Mouse (Mus musculus): Measurements from ENCODE around the gene Ttc39b. TPM values are rescaled to one million over a fixed set of nuclear protein-coding genes. Genes with fewer than 3 reads are reported as not detected.
A peak's percentile ranks its signal among the peaks of the same experiment; 100 is the strongest.

Ttc39b gene
- total RNA-seq (2021) = 10 to 100 TPM; 27.5 to 29.6 TPM

DNA sequence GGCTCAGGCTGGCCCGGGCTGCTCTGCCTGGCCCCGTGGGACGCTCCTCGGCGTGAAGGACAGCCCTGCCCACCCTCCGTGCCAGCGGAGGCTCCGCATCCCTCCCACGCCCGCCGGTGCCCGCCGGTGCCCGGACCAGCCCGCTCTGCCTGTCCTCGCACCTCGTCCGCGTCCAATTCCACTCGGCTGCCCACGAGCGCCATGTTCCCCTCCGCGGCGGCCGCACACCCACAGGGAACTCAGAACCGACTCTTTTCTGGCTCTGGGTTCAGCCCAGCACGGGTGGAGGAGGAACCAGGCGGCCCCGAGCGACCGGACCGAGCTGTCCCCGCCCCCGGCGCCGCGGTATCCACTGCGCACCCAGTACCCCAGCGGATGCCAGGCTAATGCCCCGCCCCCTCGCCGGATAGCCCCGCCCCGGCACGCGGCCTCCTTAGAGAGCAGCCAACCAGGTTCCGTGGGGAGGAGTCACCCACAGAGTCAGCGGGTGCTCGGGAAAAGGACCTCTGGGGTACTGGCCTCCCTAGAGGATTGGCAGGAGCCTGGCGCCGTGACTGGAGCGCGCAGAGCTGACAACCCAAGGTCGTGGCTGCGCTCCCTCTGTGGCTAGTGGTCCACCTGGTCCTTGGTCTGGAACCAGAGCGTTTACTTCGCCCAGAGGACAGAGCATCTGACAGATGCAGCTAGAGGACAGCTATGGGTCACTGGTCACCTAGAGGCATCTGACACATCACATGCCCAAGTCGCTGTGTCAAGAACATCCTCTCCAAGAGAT is at the start of gene Ttc39b:
Ttc39b (minus strand) TSS at position 346 of the 775 bp plus-strand sequence.
- intact Hi-C loops (cut with DNase I) = loop anchor here (5.0 kb wide), 1 partner anchor 62 kb away; no protein-coding TSS in a partner anchor
- peak; percentile 92 to 99 for DNase-seq (ENCODE audit: extremely low spot score in 1 of 2, low spot score in 2 of 2)

DNA sequence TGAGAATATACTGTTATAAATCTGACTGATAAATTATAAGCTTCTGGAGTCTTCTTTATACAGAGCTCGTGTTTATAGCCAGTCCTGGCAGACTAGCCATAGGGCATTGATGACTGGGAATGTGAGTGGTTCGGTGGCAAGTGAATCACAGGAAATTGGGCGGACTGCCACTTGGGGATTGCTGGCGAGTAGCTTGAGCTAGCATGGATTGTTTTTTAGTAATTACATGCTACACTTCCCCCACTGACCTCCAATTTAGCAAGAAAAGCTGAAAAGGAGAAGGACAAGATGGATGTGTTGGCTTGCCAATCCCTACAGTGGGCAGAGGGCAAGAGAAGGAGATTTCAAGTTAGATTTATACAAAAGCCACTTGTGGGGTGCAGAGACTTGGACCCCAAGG is 49.3 kb upstream of the Ttc39b start:
- intact Hi-C loops (cut with DNase I) = no loop called here
- no peak for DNase-seq (ENCODE audit: extremely low spot score in 1 of 2, low spot score in 2 of 2)

DNA sequence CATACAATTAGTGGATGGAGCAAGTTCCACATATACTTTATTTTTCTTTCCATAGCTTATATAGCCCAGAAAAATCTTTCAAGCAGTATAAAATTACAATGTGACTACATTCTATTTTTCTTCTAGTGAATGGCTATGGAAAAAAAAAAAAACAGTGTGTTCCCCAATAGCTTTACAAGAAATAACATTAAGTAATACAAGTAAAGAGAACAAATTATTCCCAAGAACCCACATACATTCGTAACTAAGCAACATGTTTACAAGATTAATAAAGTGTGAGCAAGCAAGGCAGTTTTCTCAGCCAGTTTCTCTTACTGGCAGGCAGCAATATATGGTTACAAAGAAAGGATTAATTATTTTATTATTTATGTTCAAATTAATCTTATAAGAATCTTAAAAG is 33.7 kb upstream of the Ttc39b start:
- DNase-seq (ENCODE audit: extremely low spot score in 1 of 2, low spot score in 2 of 2) = no peak
- intact Hi-C loops (cut with DNase I) = no loop called here

DNA sequence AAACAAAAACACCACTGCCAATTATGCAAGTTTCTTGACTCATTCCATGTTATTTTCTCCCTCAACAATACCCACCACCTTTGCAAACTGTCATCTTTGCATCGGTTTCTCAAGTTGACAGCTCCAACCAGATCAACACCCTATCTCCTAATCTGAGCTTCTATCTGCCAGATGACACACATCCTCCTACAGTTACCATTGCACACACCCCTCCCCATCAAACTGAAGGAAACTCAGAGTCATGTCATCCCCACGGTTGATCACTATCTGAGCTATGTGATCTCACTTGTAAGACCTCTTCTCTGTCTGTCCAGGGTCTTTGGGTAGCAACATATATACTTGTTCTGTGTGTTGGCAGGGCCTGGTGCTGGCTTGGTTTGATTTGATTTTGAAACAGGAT is 30.7 kb upstream of the Ttc39b start:
- intact Hi-C loops (cut with DNase I) = no loop called here
- DNase-seq (ENCODE audit: extremely low spot score in 1 of 2, low spot score in 2 of 2) = no peak

DNA sequence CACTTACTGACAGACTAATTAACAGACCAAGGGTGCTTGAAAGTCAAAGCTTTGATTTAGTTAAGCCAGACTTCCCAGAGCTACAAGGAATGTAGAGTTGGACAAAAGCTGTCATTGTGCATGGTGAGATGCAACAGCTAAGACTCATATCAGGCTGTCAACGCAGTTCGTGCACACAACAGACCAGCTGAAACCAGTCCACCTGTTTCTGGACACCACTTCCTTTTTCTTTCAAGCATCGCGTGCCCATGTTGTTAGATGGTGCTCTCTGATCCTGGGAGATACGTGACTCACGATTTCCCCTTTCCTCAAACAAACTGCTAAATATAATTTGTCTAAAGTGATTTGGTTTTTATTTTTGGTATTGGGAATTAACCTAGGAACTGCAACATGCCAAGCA is 29.9 kb upstream of the Ttc39b start:
- intact Hi-C loops (cut with DNase I) = no loop called here

DNA sequence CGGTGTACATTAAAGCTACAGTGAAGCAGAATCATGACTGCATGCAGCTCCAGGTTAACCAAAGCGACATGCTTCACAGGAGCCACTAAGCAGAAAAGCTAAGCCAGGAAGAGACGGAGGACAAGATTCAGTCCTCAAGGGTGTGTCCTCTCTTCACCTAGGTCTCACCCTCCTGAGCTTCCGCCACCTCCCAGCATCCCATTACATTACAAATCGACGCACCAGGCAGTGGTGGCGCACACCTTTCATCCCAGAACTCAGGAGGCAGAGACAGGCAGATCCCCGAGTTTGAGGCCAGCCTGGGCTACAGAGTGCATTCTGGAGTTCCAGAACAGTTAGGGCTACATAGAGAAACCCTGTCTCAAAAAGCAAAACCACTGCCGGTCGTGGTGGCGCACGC is 29.2 kb upstream of the Ttc39b start:
- intact Hi-C loops (cut with DNase I) = no loop called here
- DNase-seq (ENCODE audit: extremely low spot score in 1 of 2, low spot score in 2 of 2) = no peak

More for the DNA sequence above, 29.9 kb upstream of the Ttc39b start:
- DNase-seq (ENCODE audit: extremely low spot score in 1 of 2, low spot score in 2 of 2) = no peak

DNA sequence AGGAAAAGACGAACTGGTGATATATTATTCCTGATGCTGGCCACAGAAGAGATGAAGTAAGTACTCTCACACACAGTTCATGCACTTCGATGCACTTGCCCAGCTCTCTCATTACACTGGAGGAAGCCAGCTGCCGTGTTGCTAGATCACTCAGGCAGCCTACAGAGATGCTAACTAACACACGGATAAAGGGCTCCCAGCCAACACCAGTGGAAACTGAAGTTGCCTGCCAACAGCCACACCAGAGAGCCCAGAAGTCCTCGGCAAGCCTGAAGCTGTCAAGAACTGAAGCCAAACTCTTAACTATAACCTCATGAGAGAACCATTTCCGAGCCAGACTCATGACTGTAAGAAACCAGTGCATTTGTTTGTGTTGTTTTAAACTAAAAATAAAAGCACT is 26.7 kb upstream of the Ttc39b start:
- peak; percentile 81 to 82 for DNase-seq (ENCODE audit: extremely low spot score in 1 of 2, low spot score in 2 of 2)
- intact Hi-C loops (cut with DNase I) = no loop called here

DNA sequence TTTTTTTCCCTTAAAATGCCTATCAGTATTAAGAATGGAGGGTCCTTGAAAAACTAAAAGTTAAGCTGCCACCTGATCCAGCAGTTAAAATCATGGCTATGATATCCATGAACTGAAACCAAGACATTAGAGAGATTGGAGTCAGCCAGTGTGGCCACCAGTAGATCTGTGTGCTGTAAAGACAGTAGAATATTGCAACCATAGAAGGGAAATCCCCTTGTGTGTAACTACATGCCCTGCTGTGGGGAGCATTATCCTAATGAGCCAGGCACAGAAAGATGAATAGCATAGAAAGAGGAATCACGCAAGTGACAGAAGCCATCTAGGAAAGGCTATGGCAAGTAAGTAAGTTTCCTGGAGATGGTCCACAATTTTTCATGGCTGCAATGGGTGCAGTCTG is 24.9 kb upstream of the Ttc39b start:
- intact Hi-C loops (cut with DNase I) = no loop called here
- no peak for DNase-seq (ENCODE audit: extremely low spot score in 1 of 2, low spot score in 2 of 2)

DNA sequence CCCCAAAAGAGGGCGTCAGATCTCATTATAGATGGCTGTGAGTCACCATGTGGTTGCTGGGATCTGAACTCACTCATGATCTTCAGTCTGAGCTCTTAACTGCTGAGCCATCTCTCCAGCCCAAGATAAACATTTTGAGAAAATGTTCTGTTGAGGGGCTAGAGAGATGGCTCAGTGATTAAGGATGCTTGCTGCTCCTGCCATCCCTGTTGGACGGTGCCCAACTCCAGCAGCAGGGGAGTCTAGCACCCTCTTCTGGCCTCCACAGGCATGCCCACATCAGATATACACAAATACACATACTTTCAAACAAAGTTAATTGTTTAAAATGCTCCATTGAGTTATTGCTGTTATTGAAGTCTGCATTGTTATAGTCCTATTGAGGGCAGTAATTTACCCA is 19.8 kb upstream of the Ttc39b start:
- intact Hi-C loops (cut with DNase I) = no loop called here
- peak in 1 of 2 experiments; percentile 57 for DNase-seq (ENCODE audit: extremely low spot score in 1 of 2, low spot score in 2 of 2)

DNA sequence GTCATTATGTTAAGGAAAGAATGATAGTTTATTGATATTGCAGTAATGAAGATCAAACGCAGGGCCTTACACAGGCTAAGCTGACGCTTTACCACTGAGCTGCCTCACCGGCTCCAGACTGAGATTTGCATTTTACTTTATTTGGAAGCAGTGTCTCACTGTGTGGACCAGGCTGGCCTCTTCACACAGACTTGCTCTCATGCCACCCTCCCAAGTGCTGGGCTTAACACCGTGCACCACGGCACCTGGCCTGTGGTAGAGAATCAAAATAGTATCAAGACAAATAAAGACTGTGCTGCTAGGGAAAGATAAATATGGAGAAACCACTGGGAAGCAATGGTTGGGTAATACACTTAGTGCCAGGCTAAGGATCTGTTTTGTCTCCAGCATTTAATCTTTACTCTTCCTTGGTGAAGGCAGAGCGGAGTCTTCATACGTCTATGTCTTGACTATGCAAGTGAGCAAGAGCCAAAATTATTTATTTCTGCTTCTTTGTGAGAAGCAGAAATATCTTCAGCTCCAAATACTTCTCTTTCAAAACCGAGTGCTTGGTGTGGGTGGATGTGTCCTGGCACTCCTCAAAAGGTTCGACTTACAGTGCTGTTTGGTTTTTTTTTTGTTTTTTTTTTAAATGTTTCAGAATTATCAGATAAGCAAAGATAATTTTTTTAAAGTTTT is 19.2 kb upstream of the Ttc39b start:
- intact Hi-C loops (cut with DNase I) = no loop called here

DNA sequence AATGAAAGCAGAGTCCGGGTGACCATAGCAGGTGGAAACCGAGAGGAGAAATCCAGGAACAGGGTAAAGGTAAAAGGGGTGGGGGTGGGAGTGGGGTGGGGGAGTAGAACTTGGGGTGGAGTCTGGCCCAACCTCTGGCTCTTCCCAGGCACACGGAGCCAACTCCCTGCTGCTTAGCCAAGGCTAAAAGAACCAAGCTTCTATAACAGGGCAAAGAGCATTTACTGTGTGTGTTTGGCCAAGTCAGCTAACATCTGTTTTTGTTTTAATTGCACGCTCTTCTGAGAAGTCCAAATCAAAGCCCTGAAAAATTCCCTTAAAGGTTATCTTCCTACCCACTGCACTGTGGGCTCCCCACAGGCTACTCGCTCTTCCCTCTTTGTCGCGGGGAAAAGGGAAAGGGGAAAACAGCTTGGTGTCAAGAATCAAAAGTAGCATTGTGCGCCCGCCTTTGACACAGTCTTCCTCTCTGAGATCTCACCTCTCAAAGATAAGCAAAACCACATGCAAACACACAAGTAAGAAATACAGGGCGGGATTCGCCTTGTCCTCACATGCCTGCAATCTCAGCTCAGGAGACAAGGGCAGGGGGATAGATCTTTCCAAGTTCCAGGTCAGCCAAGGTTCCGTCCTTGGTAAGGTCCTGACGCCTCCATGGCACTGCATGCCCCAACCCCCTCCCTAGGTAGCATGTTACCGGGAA is 18.4 kb upstream of the Ttc39b start:
- DNase-seq (ENCODE audit: extremely low spot score in 1 of 2, low spot score in 2 of 2) = no peak
- intact Hi-C loops (cut with DNase I) = no loop called here

More for the DNA sequence above, 19.2 kb upstream of the Ttc39b start:
- DNase-seq (ENCODE audit: extremely low spot score in 1 of 2, low spot score in 2 of 2) = no peak

DNA sequence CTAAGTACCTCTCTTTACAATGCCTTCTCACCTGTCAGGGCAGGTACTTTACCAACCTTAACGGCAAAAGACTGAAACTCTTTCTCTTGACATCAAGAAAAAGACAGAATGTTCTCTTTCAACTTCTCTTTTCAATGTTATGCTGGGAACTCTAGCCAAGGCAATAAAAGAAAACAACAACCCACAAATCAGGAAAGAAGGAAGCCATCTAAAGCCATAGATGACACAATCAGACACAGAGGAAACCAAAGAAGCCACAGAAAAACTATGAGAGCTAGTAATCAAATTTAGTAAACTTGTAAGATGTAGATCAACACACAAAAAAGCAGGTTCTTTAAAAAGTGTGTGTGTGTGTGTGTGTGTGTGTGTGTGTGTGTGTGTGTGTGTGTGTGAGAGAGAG is 15.3 kb upstream of the Ttc39b start:
- intact Hi-C loops (cut with DNase I) = no loop called here
- no peak for DNase-seq (ENCODE audit: extremely low spot score in 1 of 2, low spot score in 2 of 2)

DNA sequence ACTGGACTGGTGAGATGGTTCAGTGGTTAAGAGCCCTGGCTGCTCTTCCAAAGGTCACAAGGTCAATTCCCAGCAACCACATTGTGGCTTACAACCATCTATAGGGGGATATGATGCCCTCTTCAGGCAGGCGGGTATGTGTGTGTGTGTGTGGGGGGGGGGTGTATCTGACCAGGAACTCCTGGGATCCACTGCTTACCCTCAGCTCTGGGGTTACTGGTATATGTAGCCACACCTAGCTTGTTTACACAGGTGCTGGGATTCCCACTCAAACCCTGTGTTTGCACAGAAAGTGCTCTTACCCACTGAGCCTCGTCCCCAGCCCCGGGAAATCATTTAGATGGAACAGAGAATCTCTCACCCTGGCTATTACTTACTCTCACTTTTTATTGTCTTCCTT is 13.7 kb upstream of the Ttc39b start:
- intact Hi-C loops (cut with DNase I) = no loop called here
- DNase-seq (ENCODE audit: extremely low spot score in 1 of 2, low spot score in 2 of 2) = no peak

DNA sequence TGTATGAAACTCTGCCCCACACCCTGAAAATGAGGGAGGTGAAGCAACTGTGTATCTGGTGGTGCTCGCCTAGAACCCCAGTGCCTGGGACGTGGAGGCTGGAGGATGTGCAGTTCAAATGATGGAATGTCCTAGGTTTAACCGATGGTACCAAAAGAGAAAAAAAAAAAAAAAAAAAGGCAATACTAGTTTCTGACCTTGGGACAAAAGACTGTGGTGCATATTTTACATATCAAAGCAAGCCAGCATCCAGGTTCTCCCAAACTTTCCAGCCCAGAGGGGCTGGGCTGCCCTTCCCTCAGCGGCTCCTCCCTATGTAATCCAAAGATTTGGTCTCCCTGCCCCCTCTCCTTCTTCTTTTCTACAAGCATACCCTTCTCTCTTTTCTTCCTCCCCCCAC is 6.3 kb upstream of the Ttc39b start:
- no peak for DNase-seq (ENCODE audit: extremely low spot score in 1 of 2, low spot score in 2 of 2)
- intact Hi-C loops (cut with DNase I) = no loop called here

DNA sequence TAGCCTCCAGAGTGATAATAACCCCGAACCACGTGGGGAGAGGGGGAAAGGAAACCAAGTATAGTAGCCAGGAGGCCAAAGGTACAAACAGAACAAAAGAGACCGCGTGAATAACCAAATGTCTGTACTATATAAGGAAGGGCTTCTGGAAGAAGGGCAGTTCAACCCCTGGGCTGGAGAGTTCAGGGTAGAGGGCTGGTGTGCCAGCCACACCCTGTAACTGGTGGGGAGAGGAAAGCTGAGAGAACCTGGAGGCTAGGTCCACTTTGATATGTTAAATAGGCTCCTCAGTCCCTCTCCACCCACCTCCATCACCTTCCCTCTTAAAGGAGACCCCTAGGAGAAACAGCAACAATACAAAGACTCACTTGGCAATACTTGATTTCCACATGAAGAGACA is 5.6 kb upstream of the Ttc39b start:
- DNase-seq (ENCODE audit: extremely low spot score in 1 of 2, low spot score in 2 of 2) = no peak
- intact Hi-C loops (cut with DNase I) = no loop called here

DNA sequence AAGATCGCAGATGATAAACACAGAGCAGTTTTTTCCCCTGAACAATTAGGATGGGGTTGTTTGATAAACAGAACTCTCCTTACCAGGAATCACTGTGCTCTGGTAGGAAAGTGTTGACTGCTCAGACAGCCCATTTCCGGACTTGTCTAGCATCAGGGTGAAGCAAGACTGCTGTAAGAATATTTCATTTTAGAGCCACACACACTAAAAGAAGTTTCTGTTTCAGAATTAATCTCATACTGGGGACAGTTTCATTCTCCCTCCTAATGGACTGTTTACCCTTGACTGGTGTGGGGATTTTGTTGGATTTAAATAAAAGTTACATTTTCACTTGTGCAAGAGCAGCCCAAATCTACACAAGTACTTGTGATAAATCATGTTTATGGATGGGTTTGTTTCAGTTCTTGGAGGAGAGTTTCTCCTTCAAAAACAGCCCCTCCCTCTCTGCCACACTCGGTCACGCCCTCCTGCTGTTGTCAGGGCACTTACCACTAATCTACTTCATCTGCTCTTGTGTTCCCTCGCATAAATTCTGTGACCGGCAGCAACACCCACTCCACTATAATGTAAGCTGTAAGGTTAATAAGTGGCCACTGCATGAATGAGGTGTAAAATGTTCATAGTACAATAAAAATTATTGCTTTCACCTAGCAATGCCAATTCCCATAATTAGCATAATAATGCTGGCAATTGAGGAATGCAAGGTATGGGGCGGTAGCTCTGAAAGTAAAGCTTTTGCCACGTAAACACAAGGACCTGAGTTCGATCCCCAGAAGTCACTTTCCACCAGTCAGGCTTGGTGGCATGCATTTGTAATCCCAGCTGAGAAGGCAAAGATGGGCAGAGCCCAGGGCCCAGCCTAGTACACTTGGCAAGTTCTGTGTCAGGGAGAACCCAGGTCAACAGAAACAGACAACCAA is 4.2 kb upstream of the Ttc39b start:
- intact Hi-C loops (cut with DNase I) = no loop called here

DNA sequence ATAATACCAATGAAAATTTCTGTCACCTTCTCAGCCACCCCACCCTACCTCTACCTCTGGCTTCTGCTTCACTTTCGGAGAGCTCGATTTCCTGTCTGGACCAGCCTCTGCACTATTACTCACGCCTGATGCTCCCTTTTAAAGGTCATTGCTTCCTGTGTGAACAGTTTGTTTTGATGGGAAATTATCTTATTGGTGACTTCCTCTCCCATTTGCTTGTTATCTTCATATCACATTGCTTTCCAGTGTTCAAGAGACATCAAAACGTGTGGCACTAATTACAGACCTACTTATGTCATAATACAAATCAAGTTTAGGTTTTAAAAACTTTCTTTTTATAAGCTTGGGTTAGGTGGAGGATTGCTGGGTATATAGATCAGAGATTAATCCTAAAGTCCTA is 3.5 kb upstream of the Ttc39b start:
- no peak for DNase-seq (ENCODE audit: extremely low spot score in 1 of 2, low spot score in 2 of 2)
- intact Hi-C loops (cut with DNase I) = no loop called here

More for the DNA sequence above, 4.2 kb upstream of the Ttc39b start:
- no peak for DNase-seq (ENCODE audit: extremely low spot score in 1 of 2, low spot score in 2 of 2)

DNA sequence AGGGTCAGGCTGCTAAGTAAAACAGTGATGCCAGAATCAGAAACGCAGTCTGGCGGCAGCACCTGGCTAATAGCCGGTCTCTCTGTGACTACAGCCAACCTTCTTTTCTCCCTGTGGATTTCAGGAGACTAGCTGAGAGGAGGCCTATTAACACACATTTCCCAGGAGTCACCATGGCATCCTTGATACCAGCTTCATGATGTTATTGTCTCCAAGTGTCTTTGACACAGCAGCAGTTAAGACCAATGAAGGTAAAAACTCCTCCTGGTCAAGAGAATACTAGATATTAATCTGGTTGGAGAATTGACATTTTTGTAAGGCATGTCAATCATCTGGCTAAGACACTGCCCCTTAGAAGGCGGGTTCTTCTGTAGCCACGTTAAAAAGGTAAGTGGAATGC is 1.3 kb upstream of the Ttc39b start:
- DNase-seq (ENCODE audit: extremely low spot score in 1 of 2, low spot score in 2 of 2) = no peak
- intact Hi-C loops (cut with DNase I) = no loop called here
